Mouse (Mus musculus) testis, adult 2 months (tissue): ENCODE data around the gene Cd63. TPM values are rescaled to one million over a fixed set of nuclear protein-coding genes. Genes with fewer than 3 reads are reported as not detected.

Source experiments
- H3K27ac ChIP-seq: fragments of 200-500 bp; 2 replicates; pipeline ENCODE4 v1.5.1; 2012; ENCODE audit warnings: low read depth, low read length; ENCODE audit not compliant: control insufficient read depth, insufficient read depth
- H3K27me3 ChIP-seq: fragments of 200-500 bp; 2 replicates; pipeline ENCODE4 v1.6.1; 2012; ENCODE audit warnings: mild to moderate bottlenecking, low read length, moderate library complexity; ENCODE audit not compliant: control insufficient read depth, insufficient read depth
- H3K36me3 ChIP-seq: fragments of 200-500 bp; 2 replicates; pipeline ENCODE4 v1.6.1; 2012; ENCODE audit warnings: mild to moderate bottlenecking, low read length; ENCODE audit not compliant: control insufficient read depth, insufficient read depth
- H3K4me1 ChIP-seq: fragments of 200-500 bp; 2 replicates; pipeline ENCODE4 v1.6.1; 2012; ENCODE audit warnings: low read length; ENCODE audit not compliant: control insufficient read depth, insufficient read depth
- H3K4me3 ChIP-seq: fragments of 200-500 bp; 2 replicates; pipeline ENCODE4 v1.5.1; 2012; ENCODE audit warnings: low read depth, mild to moderate bottlenecking, low read length, moderate library complexity, mixed read lengths; ENCODE audit not compliant: control insufficient read depth
- CTCF ChIP-seq: fragments of 200-500 bp; IDR thresholded peaks from 2 replicates; pipeline ENCODE4 v1.5.1; 2012; ENCODE audit warnings: low read depth, mild to moderate bottlenecking, inconsistent platforms, low read length, moderate library complexity; ENCODE audit not compliant: control insufficient read depth, insufficient read depth, insufficient replicate concordance
- POLR2A ChIP-seq: fragments of 200-500 bp; IDR thresholded peaks from 2 replicates; pipeline ENCODE4 v1.6.1; 2012; ENCODE audit warnings: low read depth, mild to moderate bottlenecking, inconsistent platforms, low read length, moderate library complexity; ENCODE audit not compliant: control insufficient read depth
- polyA plus RNA-seq: library from polyadenylated mRNA; depleted of rRNA; stranded (reverse); fragments of >200 nt; gene quantifications from 2 replicates; pipeline ENCODE4 v1.2.3, GENCODE M21; 2012

Cd63 gene
- polyA plus RNA-seq, 1 experiment, result 30.9 TPM

- H3K27ac ChIP-seq, result no peak overlapping the region
- peaks cover 10% of the 10 kb centered on the region for H3K4me1 ChIP-seq
- H3K36me3 ChIP-seq, result no peaks in the 10 kb centered on the region
- TF ChIP-seq POLR2A, result no peak
- TF ChIP-seq CTCF, result no peak
- 0 out of 2 replicates have a peak, but pooled peaks cover 2% of the 10 kb centered on the region for H3K27me3 ChIP-seq
- H3K4me3 ChIP-seq, result no peak overlapping the region
Measured at GRCm38 (mm10) chr10:128931441-128931840, 30.7 kb downstream of the Cd63 start.

GRCm38 (mm10) chr10:128933574-128933973 is 32.8 kb downstream of the Cd63 start, which contains the start of gene Itga7:
Gene Itga7 (plus strand): TSS chr10:128933818.
- 0 out of 2 replicates have a peak, but pooled peaks cover 2% of the 10 kb centered on the region for H3K27me3 ChIP-seq
- H3K4me3 ChIP-seq, result peak within 1 kb of the TSS; percentile 70
- H3K36me3 ChIP-seq, result no peaks in the 10 kb centered on the region
- TF ChIP-seq CTCF (no peak), POLR2A (no peak)
- peaks cover 10% of the 10 kb centered on the region for H3K4me1 ChIP-seq
- no peak within 1 kb of the TSS for H3K27ac ChIP-seq

- Histone ChIP-seq H3K4me1 (peaks cover 10% of the 10 kb centered on the region), H3K27ac (no peak overlapping the region), H3K27me3 (0 out of 2 replicates have a peak, but pooled peaks cover 2% of the 10 kb centered on the region), H3K4me3 (peak overlapping the region; percentile 70), H3K36me3 (no peaks in the 10 kb centered on the region)
- TF ChIP-seq CTCF, result no peak
- TF ChIP-seq POLR2A, result no peak
Measured at GRCm38 (mm10) chr10:128933976-128934721, 33.4 kb downstream of the Cd63 start.

GRCm38 (mm10) chr10:128934997-128935787 is 34.4 kb downstream of the Cd63 start:
- Histone ChIP-seq H3K4me1 (peaks cover 10% of the 10 kb centered on the region), H3K27me3 (0 out of 2 replicates have a peak, but pooled peaks cover 2% of the 10 kb centered on the region), H3K36me3 (no peaks in the 10 kb centered on the region), H3K4me3 (no peak overlapping the region), H3K27ac (no peak overlapping the region)
- TF ChIP-seq CTCF (no peak), POLR2A (no peak)

GRCm38 (mm10) chr10:128935826-128936440 is 35.1 kb downstream of the Cd63 start:
- Histone ChIP-seq H3K36me3 (no peaks in the 10 kb centered on the region), H3K4me1 (peaks cover 10% of the 10 kb centered on the region), H3K4me3 (no peak overlapping the region), H3K27ac (no peak overlapping the region), H3K27me3 (0 out of 2 replicates have a peak, but pooled peaks cover 2% of the 10 kb centered on the region)
- TF ChIP-seq POLR2A (no peak), CTCF (no peak)

GRCm38 (mm10) chr10:128937756-128938390 is 37.1 kb downstream of the Cd63 start:
- no peak for TF ChIP-seq POLR2A
- no peak for TF ChIP-seq CTCF
- Histone ChIP-seq H3K36me3 (no peaks in the 10 kb centered on the region), H3K4me1 (peaks cover 10% of the 10 kb centered on the region), H3K27ac (no peak overlapping the region), H3K27me3 (0 out of 2 replicates have a peak, but pooled peaks cover 2% of the 10 kb centered on the region), H3K4me3 (no peak overlapping the region)

DNA sequence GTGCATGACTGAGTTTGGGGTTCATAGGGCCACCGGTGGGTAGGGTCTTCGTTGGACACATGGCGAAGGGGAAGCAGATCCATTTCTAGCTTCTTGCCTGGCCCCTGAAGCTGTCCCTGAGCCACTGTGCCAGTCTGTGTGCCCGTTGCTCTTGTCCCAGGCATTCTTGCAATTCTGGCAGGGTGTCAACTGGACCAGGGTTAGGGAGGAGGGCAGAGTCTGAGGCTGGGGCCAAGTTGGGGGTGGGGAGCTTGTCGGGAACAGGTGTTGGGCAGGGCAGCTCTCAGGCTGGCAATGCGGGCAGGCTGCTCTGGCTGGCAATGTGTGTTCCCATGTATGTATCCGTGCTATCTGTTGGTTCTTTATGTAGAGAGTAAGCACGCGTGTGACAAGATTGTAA is 37.7 kb downstream of the Cd63 start:
- Histone ChIP-seq H3K4me1 (peaks cover 7% of the 10 kb centered on the region), H3K27ac (no peak overlapping the region), H3K36me3 (no peaks in the 10 kb centered on the region), H3K27me3 (0 out of 2 replicates have a peak, but pooled peaks cover 2% of the 10 kb centered on the region), H3K4me3 (no peak overlapping the region)
- no peak for TF ChIP-seq CTCF
- TF ChIP-seq POLR2A, result no peak
